Mouse (Mus musculus) testis, adult 2 months (tissue): ENCODE results near the gene Eya4.

Experiments
- CTCF ChIP-seq: fragments of 200-500 bp; IDR thresholded peaks from 2 replicates; pipeline ENCODE4 v1.5.1; 2012; ENCODE audit warnings: low read depth, mild to moderate bottlenecking, inconsistent platforms, low read length, moderate library complexity; ENCODE audit not compliant: control insufficient read depth, insufficient read depth, insufficient replicate concordance
- POLR2A ChIP-seq: fragments of 200-500 bp; IDR thresholded peaks from 2 replicates; pipeline ENCODE4 v1.6.1; 2012; ENCODE audit warnings: low read depth, mild to moderate bottlenecking, inconsistent platforms, low read length, moderate library complexity; ENCODE audit not compliant: control insufficient read depth

DNA sequence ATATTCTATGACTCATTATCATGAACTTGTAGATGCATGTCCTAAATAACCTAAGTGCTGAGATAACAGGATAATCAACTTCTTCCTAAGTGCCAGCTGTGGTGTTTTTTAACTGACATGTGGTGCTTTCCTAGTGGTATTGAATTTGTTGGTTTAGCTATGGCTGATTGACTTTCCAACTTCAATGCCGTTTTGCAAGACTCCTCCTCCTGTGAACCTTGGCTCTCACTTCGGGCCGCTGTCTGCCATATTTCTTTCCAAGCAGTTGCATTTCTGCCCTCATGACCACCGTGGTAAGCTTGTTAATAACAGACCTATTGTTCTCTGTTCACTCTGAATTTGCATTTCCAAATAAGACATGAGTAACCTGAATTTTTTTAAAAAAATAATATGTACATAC, 98.4 kb downstream of the Eya4 start:
- TF ChIP-seq CTCF (no peak), POLR2A (no peak)
